Mouse (Mus musculus) limb, embryonic 13.5 days (tissue): ENCODE results near the gene Dnal4. TPM values are rescaled to one million over a fixed set of nuclear protein-coding genes. Genes with fewer than 3 reads are reported as not detected.
"Not testable (repeated sequence)": the region's sequence is repeated elsewhere in the genome, so short reads cannot be mapped to it uniquely, and the experiment has no call there.

Experiments used
- ATAC-seq: fragments of 200-750 bp; cut with Nextera tagmentation; 2 replicates; pipeline ENCODE4 v1.8.0; 2017; ENCODE audit warnings: low read depth, moderate number of reproducible peaks, moderate TSS enrichment; ENCODE audit not compliant: low FRiP score
- H3K27ac ChIP-seq: fragments of 300-500 bp; sonication (generic); 2 replicates; pipeline ENCODE4 v1.5.1; 2015; ENCODE audit warnings: inconsistent platforms, mild to moderate bottlenecking, moderate library complexity
- H3K27me3 ChIP-seq: fragments of 300-500 bp; sonication (generic); 2 replicates; pipeline ENCODE4 v1.6.1; 2015; ENCODE audit warnings: mild to moderate bottlenecking, inconsistent platforms
- H3K36me3 ChIP-seq: fragments of 300-500 bp; sonication (generic); 2 replicates; pipeline ENCODE4 v1.6.1; 2015; ENCODE audit warnings: inconsistent platforms, mild to moderate bottlenecking, moderate library complexity
- H3K4me1 ChIP-seq: fragments of 300-500 bp; sonication (generic); 2 replicates; pipeline ENCODE4 v1.6.1; 2015; ENCODE audit warnings: inconsistent platforms
- H3K4me2 ChIP-seq: fragments of 300-500 bp; sonication (generic); replicated peaks from 2 replicates; pipeline ENCODE4 v1.6.1; 2015; ENCODE audit warnings: inconsistent platforms, mild to moderate bottlenecking, moderate library complexity
- H3K4me3 ChIP-seq: fragments of 300-500 bp; sonication (generic); 2 replicates; pipeline ENCODE4 v1.5.1; 2015; ENCODE audit warnings: moderate library complexity, mild to moderate bottlenecking, inconsistent platforms
- H3K9ac ChIP-seq: fragments of 300-500 bp; sonication (generic); 2 replicates; pipeline ENCODE4 v1.6.1; 2015; ENCODE audit warnings: mild to moderate bottlenecking, inconsistent platforms
- H3K9me3 ChIP-seq: fragments of 300-500 bp; sonication (generic); 2 replicates; pipeline ENCODE4 v1.6.1; 2016; ENCODE audit warnings: inconsistent platforms
- WGBS: fragments of 180-500 bp; shearing (Covaris S2); methylation state at CpG from one replicate; pipeline ENCODE4 v1.1.7; 2015; 5-methylcytosine and 5-hydroxymethylcytosine counted together
- polyA plus RNA-seq: library from polyadenylated mRNA; unstranded; fragments of >200 nt; fragmentation: Nextera tagmentation; extraction: Ambion mirVana; gene quantifications from 2 replicates; pipeline ENCODE4 v1.2.1, GENCODE M21; 2015

The Dnal4 gene
- 69.5 and 74.1 TPM in 2 replicates for polyA plus RNA-seq

DNA sequence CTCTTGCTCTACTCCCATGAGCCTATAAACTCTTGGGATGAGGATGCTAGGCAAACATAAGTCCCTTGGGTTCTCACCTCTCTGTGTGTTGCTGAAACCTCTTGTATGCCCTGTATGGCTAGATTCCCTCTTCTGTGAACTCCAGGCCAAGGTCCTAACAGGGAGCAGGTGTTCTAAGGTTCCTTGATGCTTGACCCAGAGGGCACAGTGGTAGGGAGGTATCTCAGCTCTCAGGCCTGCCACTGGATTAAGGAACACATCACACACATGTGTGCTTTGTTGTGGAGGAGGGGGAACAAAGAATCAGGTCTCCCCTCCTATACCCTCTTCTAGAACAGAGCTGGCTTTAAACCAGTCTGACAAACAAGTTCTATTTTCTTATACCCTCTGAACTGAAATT, at the start of gene Dnal4:
Gene Dnal4 (minus strand): TSS at position 101 of the 400 bp plus-strand sequence.
- no peak for ATAC-seq
- Histone ChIP-seq H3K9ac (no peak within 1 kb of the TSS), H3K4me1 (peaks cover 14% of the 10 kb centered on the region), H3K9me3 (no peaks in the 10 kb centered on the region), H3K27ac (no peak within 1 kb of the TSS), H3K27me3 (no peaks in the 10 kb centered on the region), H3K4me3 (no peak within 1 kb of the TSS), H3K36me3 (no peaks in the 10 kb centered on the region), H3K4me2 (no peak within 1 kb of the TSS)

DNA sequence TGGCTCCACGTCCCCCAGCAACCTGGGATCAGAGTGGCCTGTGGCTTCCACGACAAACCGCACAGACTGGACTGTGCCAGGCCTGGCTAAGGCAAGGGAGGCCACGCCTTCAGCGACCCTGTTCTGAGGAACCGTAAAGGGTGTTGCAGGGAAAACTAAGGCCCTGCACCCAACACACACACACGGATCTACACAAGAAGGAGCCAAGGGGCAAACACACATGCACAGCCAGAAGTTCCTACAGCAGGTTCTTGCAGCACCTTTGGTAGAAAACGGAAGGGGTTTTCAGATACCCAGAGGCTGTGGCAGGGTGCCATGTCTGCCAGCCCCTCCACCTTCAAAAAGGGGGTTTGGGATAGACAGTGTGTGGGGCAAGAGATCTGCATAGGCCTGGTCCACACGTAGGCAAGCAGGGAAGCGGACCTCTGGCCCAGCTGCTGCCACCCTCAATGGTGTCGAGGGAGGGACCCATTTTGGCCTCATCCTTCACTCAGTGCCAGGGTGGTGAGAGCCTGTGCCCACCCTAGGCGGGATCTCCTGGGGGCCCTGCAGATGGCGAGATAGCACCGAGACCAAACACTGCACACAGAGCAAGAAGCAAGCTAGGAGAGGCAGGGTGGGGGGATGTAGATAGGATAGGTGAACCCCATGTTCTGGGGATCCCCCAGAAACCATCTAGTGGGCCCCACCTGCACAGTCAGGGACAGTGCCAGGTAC, 49.6 kb upstream of the Dnal4 start:
- no peaks in the 10 kb centered on the region for H3K27me3 ChIP-seq
- H3K27ac ChIP-seq = no peak overlapping the region
- no peaks in the 10 kb centered on the region for H3K9me3 ChIP-seq
- whole genome bisulfite sequencing = 88% methylated on average over 14 of the region's 14 CpGs
- H3K36me3 ChIP-seq = peaks cover 71% of the 10 kb centered on the region
- 0 out of 2 replicates have a peak, but pooled peaks have one; percentile 6 for ATAC-seq
- peaks cover 76% of the 10 kb centered on the region for H3K4me1 ChIP-seq
- no peak overlapping the region for H3K4me3 ChIP-seq
- peak overlapping the region; percentile 36 for H3K9ac ChIP-seq
- no peak overlapping the region for H3K4me2 ChIP-seq

DNA sequence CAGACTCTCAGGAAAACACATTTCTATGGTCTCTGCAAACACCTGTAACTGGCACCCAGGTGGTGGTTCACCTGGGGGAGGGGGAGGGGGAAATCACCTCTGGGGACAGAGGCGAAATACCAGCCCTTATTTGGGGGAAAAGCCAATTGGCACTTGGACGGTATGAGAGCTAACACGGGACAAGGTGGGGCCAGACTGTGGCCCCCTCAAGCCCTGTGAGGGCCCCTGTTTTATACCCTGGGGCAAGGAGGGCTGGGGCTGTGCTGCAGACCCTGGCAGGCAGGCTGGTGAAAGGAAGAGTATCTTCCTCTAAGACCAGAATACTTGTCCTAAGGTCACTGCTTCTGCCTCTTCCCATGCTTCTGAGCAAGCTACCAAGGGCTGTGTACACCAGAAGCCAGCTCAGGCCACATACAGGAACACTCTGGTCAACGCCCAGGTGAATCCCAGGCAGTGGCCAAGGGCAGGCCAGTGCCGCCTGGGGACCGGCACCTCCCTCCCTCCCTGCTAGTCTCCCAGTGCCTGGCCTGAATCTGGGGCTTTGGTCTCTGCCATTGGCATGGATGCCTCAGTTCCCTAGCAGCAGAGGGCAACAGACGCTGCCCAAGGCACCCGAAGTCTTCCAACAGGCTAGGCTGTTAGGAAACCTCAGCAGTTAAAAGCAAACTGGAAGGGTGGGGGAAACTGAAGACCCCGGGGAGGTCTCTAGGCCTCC, 48.7 kb upstream of the Dnal4 start:
- H3K36me3 ChIP-seq = peaks cover 70% of the 10 kb centered on the region
- no peaks in the 10 kb centered on the region for H3K9me3 ChIP-seq
- 82% methylated on average over 9 of the region's 9 CpGs for WGBS
- no peak overlapping the region for H3K4me2 ChIP-seq
- no peaks in the 10 kb centered on the region for H3K27me3 ChIP-seq
- no peak for ATAC-seq
- H3K4me1 ChIP-seq = peaks cover 67% of the 10 kb centered on the region
- H3K27ac ChIP-seq = no peak overlapping the region
- no peak overlapping the region for H3K4me3 ChIP-seq
- peak overlapping the region; percentile 36; the same call in 1 of the 2 replicates for H3K9ac ChIP-seq

DNA sequence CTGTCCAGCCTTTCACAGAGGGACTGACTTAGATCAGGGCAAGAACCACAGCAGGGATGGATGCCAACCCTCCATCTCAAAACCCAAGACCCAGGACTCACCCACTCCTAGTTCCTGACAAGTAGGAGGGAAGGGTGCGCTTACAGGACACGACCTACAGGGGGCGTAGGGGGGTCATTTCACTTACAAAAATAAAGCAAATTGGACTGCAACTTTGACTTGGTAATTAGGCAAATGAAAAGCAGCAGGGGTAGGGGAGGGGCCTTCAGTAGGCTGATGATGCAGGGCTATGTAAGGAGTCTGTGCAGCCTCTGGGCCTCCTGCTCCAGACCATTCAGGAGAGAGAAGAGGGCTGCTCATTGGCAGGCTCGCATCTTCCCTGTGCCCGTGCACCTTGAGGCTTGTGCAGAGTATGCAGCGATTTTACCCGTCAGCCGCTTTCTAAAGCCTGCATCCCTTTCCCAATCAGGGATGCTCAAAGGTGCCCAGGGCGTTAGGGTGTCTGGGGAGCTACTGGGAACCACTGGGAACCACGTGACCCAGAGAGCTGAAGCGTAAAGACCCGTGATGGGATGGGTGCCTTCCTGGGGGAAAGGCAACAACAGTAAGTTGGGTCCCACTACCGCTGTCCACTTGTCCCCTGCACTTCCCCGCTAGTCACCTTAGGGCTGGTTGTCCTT, 47.6 kb upstream of the Dnal4 start:
- H3K4me1 ChIP-seq = peaks cover 61% of the 10 kb centered on the region
- ATAC-seq = no peak
- WGBS = 65% methylated on average over 14 of the region's 14 CpGs

DNA sequence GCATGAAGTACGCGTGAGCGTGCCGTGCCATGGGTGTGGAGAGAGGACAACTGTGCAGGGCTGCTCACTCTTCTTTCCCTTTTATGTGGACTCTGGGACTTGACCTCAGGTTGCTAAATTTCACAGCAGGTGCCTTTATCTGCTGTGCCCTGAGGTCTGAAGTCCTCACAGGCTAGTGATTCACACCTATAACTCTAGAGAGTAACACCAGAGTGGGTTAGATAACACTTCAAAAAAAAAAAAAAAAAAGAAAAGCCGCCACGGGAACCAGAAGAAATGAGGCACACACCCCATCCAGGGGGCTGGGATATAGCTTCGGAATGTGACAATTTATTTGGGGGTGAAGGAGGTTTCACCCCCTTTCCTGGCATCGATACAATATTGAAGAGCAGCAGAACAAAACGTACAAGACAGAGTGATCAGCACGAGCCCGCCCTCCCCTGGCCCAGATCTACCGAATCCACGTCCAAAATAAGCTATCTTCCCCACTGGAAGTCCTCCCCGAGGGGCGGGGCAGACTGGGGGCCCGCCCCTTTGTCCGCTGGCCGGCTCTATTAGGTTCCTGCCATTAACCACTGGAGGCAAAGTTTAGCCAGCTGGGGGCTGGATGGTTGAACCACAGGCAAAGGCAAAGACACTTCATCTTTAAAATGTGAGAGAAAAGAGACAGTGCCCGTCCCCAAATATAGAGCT, 46.1 kb upstream of the Dnal4 start:
- no peak overlapping the region for H3K4me2 ChIP-seq
- H3K4me3 ChIP-seq = no peak overlapping the region
- H3K27ac ChIP-seq = no peak overlapping the region
- H3K9ac ChIP-seq = no peak overlapping the region
- no peak for ATAC-seq
- H3K9me3 ChIP-seq = 0 out of 2 replicates have a peak, but pooled peaks cover under 1% of the 10 kb centered on the region
- 66% methylated on average over 19 of the region's 19 CpGs for WGBS
- peaks cover 53% of the 10 kb centered on the region for H3K36me3 ChIP-seq
- peaks cover 48% of the 10 kb centered on the region for H3K4me1 ChIP-seq
- no peaks in the 10 kb centered on the region for H3K27me3 ChIP-seq

More for the DNA sequence above, 47.6 kb upstream of the Dnal4 start:
- no peak overlapping the region for H3K4me3 ChIP-seq
- no peak overlapping the region for H3K4me2 ChIP-seq
- no peak overlapping the region for H3K27ac ChIP-seq
- peaks cover 68% of the 10 kb centered on the region for H3K36me3 ChIP-seq
- H3K9ac ChIP-seq = no peak overlapping the region; the same call in 1 of the 2 replicates
- no peaks in the 10 kb centered on the region for H3K9me3 ChIP-seq
- H3K27me3 ChIP-seq = no peaks in the 10 kb centered on the region

DNA sequence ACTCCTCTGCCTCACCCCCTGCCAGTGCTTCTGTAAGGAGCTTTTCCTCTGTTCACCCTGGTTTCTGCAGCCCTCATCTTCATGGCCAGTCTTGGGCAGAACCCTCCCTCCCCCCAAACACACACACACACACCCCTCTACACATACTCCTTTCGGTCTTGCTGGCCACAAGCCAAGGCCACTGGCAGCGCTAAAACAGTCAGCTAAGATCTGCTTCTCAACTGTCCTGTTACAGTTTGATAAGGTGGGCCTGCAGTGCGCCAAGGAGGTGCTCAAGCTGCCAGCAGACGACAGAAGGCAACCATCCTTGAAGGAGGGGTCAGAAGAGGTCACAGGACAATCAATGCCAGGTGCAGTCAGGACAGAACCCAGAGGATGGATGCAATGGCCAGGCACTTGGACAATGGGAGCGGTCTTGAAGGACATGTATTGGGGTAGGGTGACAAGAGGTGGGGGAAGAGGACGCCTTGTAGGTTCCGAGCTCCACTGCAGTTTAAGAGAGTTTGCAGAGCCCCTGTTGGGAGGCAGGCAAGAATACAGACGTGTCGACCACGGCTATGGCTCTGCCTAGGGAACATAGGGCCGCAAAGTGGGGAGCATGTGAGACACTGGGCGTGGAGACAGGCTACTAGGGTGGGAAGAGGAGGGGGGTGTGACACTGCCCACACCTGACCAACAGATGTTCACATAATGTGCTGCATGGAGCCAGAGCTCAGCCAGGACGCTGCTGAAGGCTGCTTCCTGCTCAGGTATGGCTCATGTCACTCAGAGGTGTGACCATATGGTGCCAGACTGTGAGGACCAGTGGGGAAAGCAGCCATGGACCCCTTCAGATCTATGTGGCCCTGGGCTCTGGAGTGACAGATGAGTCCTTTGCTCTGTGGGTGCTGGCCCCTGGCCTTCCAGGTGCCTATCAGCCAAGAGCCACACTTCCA, 44.9 kb upstream of the Dnal4 start:
- H3K4me2 ChIP-seq = no peak overlapping the region
- no peak overlapping the region; the same call in 1 of the 2 replicates for H3K27ac ChIP-seq
- H3K9me3 ChIP-seq = peaks cover 5% of the 10 kb centered on the region; the same call in 1 of the 2 replicates
- no peak for ATAC-seq
- 58% methylated on average over 13 of the region's 13 CpGs for WGBS
- H3K4me3 ChIP-seq = no peak overlapping the region
- peaks cover 41% of the 10 kb centered on the region for H3K36me3 ChIP-seq
- H3K9ac ChIP-seq = no peak overlapping the region
- H3K4me1 ChIP-seq = peaks cover 36% of the 10 kb centered on the region
- H3K27me3 ChIP-seq = no peaks in the 10 kb centered on the region

DNA sequence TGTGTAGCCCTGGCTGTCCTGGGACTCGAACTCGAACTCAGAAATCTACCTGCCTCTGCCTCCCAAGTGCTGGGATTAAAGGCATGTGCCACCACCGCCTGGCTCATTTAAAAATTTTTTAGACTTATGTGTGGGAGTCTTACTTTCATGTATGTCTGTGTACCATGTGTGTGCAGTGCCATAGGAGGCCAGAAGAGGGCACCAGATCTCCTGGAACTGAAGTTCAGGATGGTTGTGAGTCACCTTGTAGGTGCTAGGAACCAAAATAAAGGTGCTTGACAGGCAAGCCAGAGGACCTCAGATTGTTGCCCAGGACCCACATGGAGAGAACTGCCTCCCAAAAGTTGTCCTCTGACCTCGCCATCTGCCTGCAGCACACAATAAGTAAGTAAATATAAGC, 40.7 kb upstream of the Dnal4 start:
- 0 out of 2 replicates have a peak, but pooled peaks cover 9% of the 10 kb centered on the region for H3K4me1 ChIP-seq
- H3K27me3 ChIP-seq = no peaks in the 10 kb centered on the region
- H3K4me2 ChIP-seq = no peak overlapping the region
- no peak for ATAC-seq
- no peak overlapping the region for H3K9ac ChIP-seq
- 87% methylated on average over 4 of the region's 4 CpGs for WGBS
- H3K36me3 ChIP-seq = peaks cover 15% of the 10 kb centered on the region
- H3K4me3 ChIP-seq = no peak overlapping the region
- peaks cover 5% of the 10 kb centered on the region; the same call in 1 of the 2 replicates for H3K9me3 ChIP-seq
- no peak overlapping the region for H3K27ac ChIP-seq

DNA sequence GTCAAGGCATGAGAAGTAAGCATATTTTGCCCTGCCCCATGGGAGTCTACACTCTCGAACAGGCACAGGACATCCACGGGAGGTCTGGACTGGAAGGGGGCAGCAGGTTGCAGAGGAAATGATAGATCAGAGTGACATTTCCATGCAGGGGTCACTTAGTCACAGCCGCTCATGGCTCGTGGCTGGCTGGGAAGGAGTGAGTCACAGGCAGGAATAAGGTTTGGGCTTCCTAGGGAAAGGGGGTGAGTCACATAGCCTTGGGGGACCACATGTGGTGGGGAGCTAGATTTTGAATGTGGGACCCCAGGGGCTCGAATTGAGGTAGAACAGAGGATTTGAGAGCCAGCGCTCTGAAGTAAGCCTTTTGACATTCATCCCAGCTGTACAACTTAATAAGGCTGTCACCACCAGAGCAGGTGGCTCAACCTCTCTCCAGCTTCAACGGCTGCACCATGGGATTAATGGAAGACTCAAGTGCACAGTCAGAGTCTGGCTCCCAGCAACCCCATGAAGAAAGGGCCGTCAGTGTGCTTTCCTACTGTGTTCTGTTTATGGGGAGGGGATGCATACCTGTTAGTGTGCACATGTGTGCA, 36.1 kb upstream of the Dnal4 start:
- Histone ChIP-seq H3K4me3 (no peak overlapping the region), H3K27ac (no peak overlapping the region), H3K4me1 (no peaks in the 10 kb centered on the region), H3K36me3 (no peaks in the 10 kb centered on the region), H3K4me2 (no peak overlapping the region), H3K9me3 (peaks cover 5% of the 10 kb centered on the region; the same call in 1 of the 2 replicates), H3K9ac (no peak overlapping the region), H3K27me3 (peaks cover 27% of the 10 kb centered on the region)
- 45% methylated on average over 8 of the region's 8 CpGs for WGBS
- ATAC-seq = no peak

DNA sequence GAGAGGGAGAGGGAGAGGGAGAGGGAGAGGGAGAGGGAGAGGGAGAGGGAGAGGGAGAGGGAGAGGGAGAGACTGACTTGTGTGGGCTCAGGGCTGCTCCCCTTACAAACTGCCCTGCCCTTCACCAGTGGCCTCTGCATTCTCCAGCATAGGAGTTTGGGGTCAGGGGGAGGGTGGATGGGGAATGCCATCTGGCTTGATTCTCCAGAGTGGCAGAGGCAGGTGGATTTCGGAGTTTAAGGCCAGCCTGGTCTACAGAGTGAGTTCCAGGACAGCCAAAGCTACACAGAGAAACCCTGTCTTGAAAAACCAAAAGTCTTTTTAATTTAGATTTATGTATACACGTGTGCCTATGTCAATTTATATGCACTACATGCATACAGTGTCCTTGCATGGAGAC, 35.2 kb upstream of the Dnal4 start:
- 59% methylated on average over 2 of the region's 2 CpGs for WGBS

DNA sequence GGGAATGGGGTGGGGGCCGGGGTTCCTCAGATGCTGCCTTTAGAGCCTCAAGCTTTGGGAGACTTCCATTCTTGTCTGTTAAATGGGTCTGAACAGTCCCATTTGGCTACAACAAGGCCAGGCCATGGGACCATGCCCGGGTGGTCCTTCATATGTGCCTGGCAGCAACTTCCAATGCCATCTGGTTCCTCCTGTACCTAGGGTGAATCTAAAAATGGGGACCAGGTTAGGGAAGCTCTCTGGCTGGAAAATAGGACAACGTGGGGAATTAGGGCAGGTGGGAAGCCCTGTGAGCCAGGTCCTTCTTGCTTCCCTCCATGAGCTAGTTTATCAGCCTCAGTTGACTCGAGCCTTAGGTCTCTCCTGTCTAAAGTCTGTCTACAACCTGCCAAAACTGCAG, 33.3 kb upstream of the Dnal4 start:
- 72% methylated on average over 4 of the region's 4 CpGs for WGBS
- H3K9ac ChIP-seq = no peak overlapping the region
- no peak for ATAC-seq

More for the DNA sequence above, 35.2 kb upstream of the Dnal4 start:
- not testable (repeated sequence) for ATAC-seq, H3K4me3 ChIP-seq, H3K4me1 ChIP-seq, H3K36me3 ChIP-seq, H3K27ac ChIP-seq, H3K9me3 ChIP-seq, H3K4me2 ChIP-seq, H3K9ac ChIP-seq
- peaks cover 31% of the 10 kb centered on the region for H3K27me3 ChIP-seq

More for the DNA sequence above, 33.3 kb upstream of the Dnal4 start:
- H3K4me2 ChIP-seq = no peak overlapping the region
- no peak overlapping the region for H3K27ac ChIP-seq
- H3K9me3 ChIP-seq = no peaks in the 10 kb centered on the region; the same call in 1 of the 2 replicates
- no peak overlapping the region for H3K4me3 ChIP-seq
- H3K36me3 ChIP-seq = no peaks in the 10 kb centered on the region
- peaks cover 49% of the 10 kb centered on the region for H3K27me3 ChIP-seq
- no peaks in the 10 kb centered on the region for H3K4me1 ChIP-seq
